Mouse (Mus musculus): ENCODE measurements around the gene Tbc1d14. TPM values are rescaled to one million over a fixed set of nuclear protein-coding genes. Genes with fewer than 3 reads are reported as not detected.

The Tbc1d14 gene
- polyA plus RNA-seq, 1 experiment, result 50.0 TPM

DNA sequence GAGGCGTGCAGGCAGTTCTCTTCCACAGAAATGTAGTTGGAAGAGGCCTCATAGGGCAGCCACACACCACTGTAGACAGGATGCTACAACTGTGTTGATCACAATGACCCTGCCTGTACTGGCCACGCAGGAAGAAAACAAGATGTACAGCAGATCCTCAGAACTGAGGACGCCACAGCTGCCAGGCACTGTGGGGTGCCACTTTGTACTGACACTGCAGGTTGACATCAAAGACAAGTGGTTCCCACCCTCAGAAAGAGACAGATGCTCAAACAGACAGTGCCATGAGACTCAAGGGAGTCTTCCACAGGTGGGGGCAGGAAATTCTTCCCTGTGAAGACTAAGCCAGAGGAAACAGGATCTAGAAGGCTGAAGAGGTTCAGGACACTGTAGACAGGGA is 73.3 kb downstream of the Tbc1d14 start:
- Histone ChIP-seq H3K36me3 (ENCODE audit: control insufficient read depth, insufficient read depth, low read length) (no peaks in the 10 kb centered on the region; the same call in 1 of the 2 replicates), H3K27me3 (replicated peaks; ENCODE audit: control insufficient read depth, insufficient read depth, low read length) (no peaks in the 10 kb centered on the region), H3K4me3 (ENCODE audit: insufficient read depth, low read depth, low read length) (no peak overlapping the region), H3K4me1 (ENCODE audit: control insufficient read depth, insufficient read depth, low read length) (no peaks in the 10 kb centered on the region), H3K27ac (ENCODE audit: insufficient read depth, low read depth, low read length) (no peak overlapping the region)
- 84% methylated on average over 3 of the region's 3 CpGs for WGBS
- DNase-seq, result no peak
- TF ChIP-seq POLR2A (IDR thresholded peaks at IDR 0.05; ENCODE audit: low read depth, low read length) (no peak), CTCF (conservative IDR thresholded peaks at IDR 0.05; ENCODE audit: insufficient read depth, insufficient read length, low read depth, low read length) (no peak)

GRCm38 (mm10) chr5:36517596-36517995 is 75.5 kb downstream of the Tbc1d14 start:
- no peak for TF ChIP-seq POLR2A (IDR thresholded peaks at IDR 0.05; ENCODE audit: low read depth, low read length)
- no peak for TF ChIP-seq CTCF (conservative IDR thresholded peaks at IDR 0.05; ENCODE audit: insufficient read depth, insufficient read length, low read depth, low read length)
- Histone ChIP-seq H3K36me3 (ENCODE audit: control insufficient read depth, insufficient read depth, low read length) (no peaks in the 10 kb centered on the region; the same call in 1 of the 2 replicates), H3K27ac (ENCODE audit: insufficient read depth, low read depth, low read length) (no peak overlapping the region), H3K4me1 (ENCODE audit: control insufficient read depth, insufficient read depth, low read length) (no peaks in the 10 kb centered on the region), H3K4me3 (ENCODE audit: insufficient read depth, low read depth, low read length) (no peak overlapping the region), H3K27me3 (replicated peaks; ENCODE audit: control insufficient read depth, insufficient read depth, low read length) (no peaks in the 10 kb centered on the region)
- WGBS, result 80% methylated on average over 3 of the region's 3 CpGs
- DNase-seq, result no peak

- Histone ChIP-seq H3K4me1 (ENCODE audit: control insufficient read depth, insufficient read depth, low read length) (no peaks in the 10 kb centered on the region), H3K27ac (ENCODE audit: insufficient read depth, low read depth, low read length) (no peak overlapping the region), H3K27me3 (replicated peaks; ENCODE audit: control insufficient read depth, insufficient read depth, low read length) (no peaks in the 10 kb centered on the region), H3K4me3 (ENCODE audit: insufficient read depth, low read depth, low read length) (no peak overlapping the region), H3K36me3 (ENCODE audit: control insufficient read depth, insufficient read depth, low read length) (no peaks in the 10 kb centered on the region; the same call in 1 of the 2 replicates)
- DNase-seq, result no peak
- 83% methylated on average over 5 of the region's 5 CpGs for WGBS
- TF ChIP-seq POLR2A (IDR thresholded peaks at IDR 0.05; ENCODE audit: low read depth, low read length) (no peak), CTCF (conservative IDR thresholded peaks at IDR 0.05; ENCODE audit: insufficient read depth, insufficient read length, low read depth, low read length) (no peak)
Measured at GRCm38 (mm10) chr5:36515558-36515957, 77.5 kb downstream of the Tbc1d14 start.

DNA sequence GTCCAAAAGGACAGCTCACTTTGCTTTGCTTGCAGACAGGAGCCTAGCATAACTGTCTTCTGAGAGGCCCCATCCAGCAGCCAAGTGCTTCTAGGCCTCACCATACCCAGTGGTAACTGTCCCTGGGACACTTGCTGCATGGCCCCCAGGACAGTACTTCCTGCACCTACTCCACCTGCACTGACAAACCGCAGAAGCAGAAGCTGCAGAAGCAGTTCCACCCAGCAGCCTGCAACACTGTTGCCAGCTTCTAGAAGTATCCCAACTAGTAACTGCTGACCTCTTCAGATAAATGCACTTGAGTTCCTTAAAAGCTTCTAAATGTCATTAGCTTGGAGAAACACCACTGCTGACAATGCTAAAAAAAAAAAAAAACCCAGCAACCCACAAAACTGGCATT is 78.0 kb downstream of the Tbc1d14 start:
- no peak for TF ChIP-seq POLR2A (IDR thresholded peaks at IDR 0.05; ENCODE audit: low read depth, low read length)
- no peak for TF ChIP-seq CTCF (conservative IDR thresholded peaks at IDR 0.05; ENCODE audit: insufficient read depth, insufficient read length, low read depth, low read length)
- Histone ChIP-seq H3K4me1 (ENCODE audit: control insufficient read depth, insufficient read depth, low read length) (no peaks in the 10 kb centered on the region), H3K4me3 (ENCODE audit: insufficient read depth, low read depth, low read length) (no peak overlapping the region), H3K27ac (ENCODE audit: insufficient read depth, low read depth, low read length) (no peak overlapping the region), H3K27me3 (replicated peaks; ENCODE audit: control insufficient read depth, insufficient read depth, low read length) (no peaks in the 10 kb centered on the region), H3K36me3 (ENCODE audit: control insufficient read depth, insufficient read depth, low read length) (no peaks in the 10 kb centered on the region; the same call in 1 of the 2 replicates)
- WGBS, result 74% methylated on average over 1 of the region's 1 CpGs
- DNase-seq, result no peak

GRCm38 (mm10) chr5:36510956-36511355 is 82.1 kb downstream of the Tbc1d14 start:
- H3K36me3 ChIP-seq (ENCODE audit: control insufficient read depth, insufficient read depth, low read length), result peaks cover 2% of the 10 kb centered on the region; the same call in 1 of the 2 replicates

GRCm38 (mm10) chr5:36508351-36508750 is 84.7 kb downstream of the Tbc1d14 start:
- DNase-seq, result peak; percentile 72
- Histone ChIP-seq H3K4me1 (ENCODE audit: control insufficient read depth, insufficient read depth, low read length) (peaks cover 9% of the 10 kb centered on the region; the same call in 1 of the 2 replicates), H3K36me3 (ENCODE audit: control insufficient read depth, insufficient read depth, low read length) (peaks cover 7% of the 10 kb centered on the region; the same call in 1 of the 2 replicates), H3K4me3 (ENCODE audit: insufficient read depth, low read depth, low read length) (no peak overlapping the region), H3K27me3 (replicated peaks; ENCODE audit: control insufficient read depth, insufficient read depth, low read length) (no peaks in the 10 kb centered on the region), H3K27ac (ENCODE audit: insufficient read depth, low read depth, low read length) (peak overlapping the region; percentile 53; the same call in 1 of the 2 replicates)
- WGBS, result 52% methylated on average over 10 of the region's 10 CpGs
- TF ChIP-seq POLR2A (IDR thresholded peaks at IDR 0.05; ENCODE audit: low read depth, low read length) (no peak), CTCF (conservative IDR thresholded peaks at IDR 0.05; ENCODE audit: insufficient read depth, insufficient read length, low read depth, low read length) (no peak)

More at GRCm38 (mm10) chr5:36510956-36511355, 82.1 kb downstream of the Tbc1d14 start:
- peak; percentile 55 for DNase-seq
- TF ChIP-seq POLR2A (IDR thresholded peaks at IDR 0.05; ENCODE audit: low read depth, low read length) (no peak), CTCF (conservative IDR thresholded peaks at IDR 0.05; ENCODE audit: insufficient read depth, insufficient read length, low read depth, low read length) (no peak)
- no peak overlapping the region for H3K4me3 ChIP-seq (ENCODE audit: insufficient read depth, low read depth, low read length)
- H3K27me3 ChIP-seq (replicated peaks; ENCODE audit: control insufficient read depth, insufficient read depth, low read length), result no peaks in the 10 kb centered on the region
- peaks cover 9% of the 10 kb centered on the region; the same call in 1 of the 2 replicates for H3K4me1 ChIP-seq (ENCODE audit: control insufficient read depth, insufficient read depth, low read length)
- H3K27ac ChIP-seq (ENCODE audit: insufficient read depth, low read depth, low read length), result no peak overlapping the region
- 83% methylated on average over 2 of the region's 2 CpGs for WGBS

DNA sequence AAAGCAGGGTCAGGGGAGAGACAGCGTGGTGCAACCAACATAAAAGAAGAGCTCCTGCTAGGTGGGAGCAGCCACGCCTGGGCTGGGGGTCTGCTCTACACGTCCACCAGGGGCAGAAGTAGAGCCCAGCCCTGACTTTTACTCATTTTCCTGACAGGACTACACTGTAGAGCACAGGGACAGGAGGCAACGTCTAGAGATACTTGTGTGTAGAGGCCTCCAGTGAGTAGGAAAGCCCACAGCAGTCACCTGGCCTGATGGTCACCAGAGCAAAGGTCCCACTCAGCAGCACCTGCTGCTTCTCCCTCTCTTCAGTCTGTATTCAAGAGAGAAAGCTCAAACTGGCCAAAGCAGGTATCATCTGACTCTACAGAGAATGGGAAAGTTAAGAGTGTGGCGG is 87.4 kb downstream of the Tbc1d14 start:
- DNase-seq, result no peak
- Histone ChIP-seq H3K27ac (ENCODE audit: insufficient read depth, low read depth, low read length) (no peak overlapping the region), H3K27me3 (replicated peaks; ENCODE audit: control insufficient read depth, insufficient read depth, low read length) (no peaks in the 10 kb centered on the region), H3K36me3 (ENCODE audit: control insufficient read depth, insufficient read depth, low read length) (peaks cover 7% of the 10 kb centered on the region; the same call in 1 of the 2 replicates), H3K4me3 (ENCODE audit: insufficient read depth, low read depth, low read length) (no peak overlapping the region), H3K4me1 (ENCODE audit: control insufficient read depth, insufficient read depth, low read length) (peaks cover 9% of the 10 kb centered on the region; the same call in 1 of the 2 replicates)
- 74% methylated on average over 5 of the region's 5 CpGs for WGBS
- TF ChIP-seq POLR2A (IDR thresholded peaks at IDR 0.05; ENCODE audit: low read depth, low read length), result no peak
- TF ChIP-seq CTCF (conservative IDR thresholded peaks at IDR 0.05; ENCODE audit: insufficient read depth, insufficient read length, low read depth, low read length), result no peak
